Mouse (Mus musculus) ovary, postnatal 10 days (tissue): ENCODE results near the gene Cd276.
"Not testable (repeated sequence)": the region's sequence is repeated elsewhere in the genome, so short reads cannot be mapped to it uniquely, and the experiment has no call there.

Experiments
- DNase-seq: peaks from one replicate; pipeline ENCODE4 v3.0.0; 2022; ENCODE audit warnings: low spot score

Gene Cd276

GRCm38 (mm10) chr9:58554908-58555684 lies at the start of gene Cd276:
Cd276 (minus strand) TSS chr9:58555437.
- peak; percentile 45 for DNase-seq

GRCm38 (mm10) chr9:58595313-58595712 lies 40.1 kb upstream of the Cd276 start:
- no peak for DNase-seq

GRCm38 (mm10) chr9:58588657-58589056 lies 33.4 kb upstream of the Cd276 start:
- DNase-seq: no peak

GRCm38 (mm10) chr9:58584323-58584722 lies 29.1 kb upstream of the Cd276 start:
- no peak for DNase-seq

- DNase-seq: no peak
These were observed 28.0 kb upstream of the Cd276 start for GRCm38 (mm10) chr9:58583267-58583641.

GRCm38 (mm10) chr9:58582581-58583266 lies 27.5 kb upstream of the Cd276 start:
- peak; percentile 15 for DNase-seq

GRCm38 (mm10) chr9:58581958-58582540 lies 26.8 kb upstream of the Cd276 start, which contains the start of gene Nptn:
Nptn (plus strand) TSS chr9:58582240.
- DNase-seq: peak; percentile 83

GRCm38 (mm10) chr9:58581283-58581930 lies 26.2 kb upstream of the Cd276 start:
- no peak for DNase-seq

- DNase-seq: not testable (repeated sequence)
These were observed 25.4 kb upstream of the Cd276 start for GRCm38 (mm10) chr9:58580453-58581195.

GRCm38 (mm10) chr9:58578669-58579068 lies 23.4 kb upstream of the Cd276 start:
- DNase-seq: peak; percentile 75

- no peak for DNase-seq
These were observed 15.8 kb upstream of the Cd276 start for GRCm38 (mm10) chr9:58571001-58571400.

- DNase-seq: no peak
These were observed 12.4 kb upstream of the Cd276 start for GRCm38 (mm10) chr9:58567682-58568081.

- not testable (repeated sequence) for DNase-seq
These were observed 10.7 kb upstream of the Cd276 start for GRCm38 (mm10) chr9:58565945-58566344.

- no peak for DNase-seq
These were observed 5.0 kb upstream of the Cd276 start for GRCm38 (mm10) chr9:58560211-58560610.

GRCm38 (mm10) chr9:58557457-58558455 lies 2.5 kb upstream of the Cd276 start:
- no peak for DNase-seq

- no peak for DNase-seq
These were observed 1.4 kb upstream of the Cd276 start for GRCm38 (mm10) chr9:58556627-58557026.

- no peak for DNase-seq
These were observed 613 bp upstream of the Cd276 start for GRCm38 (mm10) chr9:58555685-58556414.

- no peak for DNase-seq
These were observed 955 bp downstream of the Cd276 start for GRCm38 (mm10) chr9:58554056-58554907.

GRCm38 (mm10) chr9:58552083-58552482 lies 3.2 kb downstream of the Cd276 start:
- no peak for DNase-seq
